Mouse (Mus musculus) brain, embryonic 14.5 days (tissue): Measurements from ENCODE around the gene H6pd.

ENCODE experiments used
- CTCF ChIP-seq: fragments of 200-500 bp; IDR thresholded peaks from 2 replicates; pipeline ENCODE4 v1.5.1; 2012; ENCODE audit warnings: inconsistent platforms, mild to moderate bottlenecking, moderate library complexity, borderline replicate concordance; ENCODE audit not compliant: insufficient read depth, insufficient read length; ENCODE audit errors: extremely low read depth
- POLR2A ChIP-seq: fragments of 200-500 bp; IDR thresholded peaks from 2 replicates; pipeline ENCODE4 v1.6.1; 2012; ENCODE audit warnings: mild to moderate bottlenecking, inconsistent platforms, borderline replicate concordance; ENCODE audit not compliant: poor library complexity, insufficient read depth, insufficient read length, severe bottlenecking; ENCODE audit errors: extremely low read depth

DNA sequence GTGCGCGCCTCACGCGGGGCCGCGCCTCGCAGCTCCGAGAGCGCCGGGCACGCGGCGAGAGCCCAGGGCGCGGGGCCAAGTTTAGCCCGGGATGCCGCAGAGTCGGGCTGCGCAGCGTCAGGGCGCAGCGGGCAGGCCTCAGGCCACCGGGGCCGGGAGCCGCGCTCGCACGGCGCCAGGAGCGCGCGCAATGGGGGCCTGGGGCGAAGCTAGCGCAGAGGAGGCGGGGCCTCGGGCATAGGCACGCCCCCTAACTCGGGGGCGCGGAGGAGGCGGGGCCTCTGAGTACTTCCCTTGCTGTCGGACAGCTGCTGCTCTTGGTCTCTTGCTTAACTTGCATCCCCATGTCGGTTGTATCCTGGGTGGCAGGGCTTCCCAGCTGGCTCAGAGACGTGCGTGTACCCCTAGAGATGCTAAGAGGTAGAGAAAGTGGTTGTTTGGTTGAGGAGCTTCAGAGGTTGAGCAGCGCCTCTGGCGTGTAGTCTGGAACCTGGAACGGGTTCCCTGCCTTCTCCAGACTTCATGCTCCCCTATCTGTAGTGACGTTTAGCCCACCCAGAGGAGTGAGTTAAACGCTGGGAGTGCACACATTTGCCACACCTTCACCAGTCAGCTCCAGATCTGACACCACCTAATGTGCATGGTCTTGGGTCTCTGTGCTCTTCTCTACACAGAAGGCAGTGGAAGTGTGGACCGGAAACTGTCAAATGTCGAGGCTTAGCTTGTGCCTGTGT, at the start of gene H6pd:
- no peak for TF ChIP-seq CTCF
- peak; percentile 94 for TF ChIP-seq POLR2A
